Mouse (Mus musculus): ENCODE data around the gene Galnt13. TPM values are rescaled to one million over a fixed set of nuclear protein-coding genes. Genes with fewer than 3 reads are reported as not detected.
A peak's percentile ranks its signal among the peaks of the same experiment; 100 is the strongest.

Galnt13 gene
- polyA plus RNA-seq (2015; fragmentation: Nextera tagmentation; extraction: Ambion mirVana), result 12.0 and 12.1 TPM in 2 replicates

- ATAC-seq (ENCODE audit: low read depth), result peak; percentile 93
Observed at GRCm38 (mm10) chr2:54435937-54436735, at the start of gene Galnt13. Gene Galnt13 (plus strand): TSS chr2:54436317.

GRCm38 (mm10) chr2:54431060-54431459 lies 5.1 kb upstream of the Galnt13 start:
- no peaks in the 10 kb centered on the region for H3K36me3 ChIP-seq
- H3K4me1 ChIP-seq (replicated peaks), result no peaks in the 10 kb centered on the region; the same call in 1 of the 2 replicates
- no peaks in the 10 kb centered on the region for H3K9me3 ChIP-seq
- WGBS, result 62% methylated on average over 2 of the region's 2 CpGs
- no peak for ATAC-seq (ENCODE audit: low read depth)
- H3K27ac ChIP-seq (replicated peaks), result no peak overlapping the region
- no peaks in the 10 kb centered on the region; the same call in 1 of the 2 replicates for H3K27me3 ChIP-seq
- H3K9ac ChIP-seq, result no peak overlapping the region
- H3K4me3 ChIP-seq, result no peak overlapping the region
- no peak overlapping the region for H3K4me2 ChIP-seq

More at GRCm38 (mm10) chr2:54435937-54436735, at the start of gene Galnt13:
- under 1% methylated on average over 66 of the region's 81 CpGs for WGBS
- peaks cover 17% of the 10 kb centered on the region for H3K4me1 ChIP-seq (replicated peaks)
- H3K4me3 ChIP-seq, result peak within 1 kb of the TSS; percentile 71
- H3K27ac ChIP-seq (replicated peaks), result peak within 1 kb of the TSS; percentile 86
- H3K36me3 ChIP-seq, result no peaks in the 10 kb centered on the region
- H3K27me3 ChIP-seq, result peaks cover 11% of the 10 kb centered on the region
- no peaks in the 10 kb centered on the region for H3K9me3 ChIP-seq
- H3K9ac ChIP-seq, result peak within 1 kb of the TSS; percentile 82
- H3K4me2 ChIP-seq, result peak within 1 kb of the TSS; percentile 92

- H3K4me1 ChIP-seq (replicated peaks), result peaks cover 17% of the 10 kb centered on the region
- no peaks in the 10 kb centered on the region for H3K9me3 ChIP-seq
- H3K9ac ChIP-seq, result peak overlapping the region; percentile 82
- 45% methylated on average over 10 of the region's 10 CpGs for whole genome bisulfite sequencing
- no peak overlapping the region for H3K27ac ChIP-seq (replicated peaks)
- H3K27me3 ChIP-seq, result peaks cover 11% of the 10 kb centered on the region
- peak overlapping the region; percentile 71 for H3K4me3 ChIP-seq
- H3K4me2 ChIP-seq, result peak overlapping the region; percentile 92
- H3K36me3 ChIP-seq, result no peaks in the 10 kb centered on the region
- peak; percentile 1; the same call in 1 of the 2 replicates for ATAC-seq (ENCODE audit: low read depth)
Observed at GRCm38 (mm10) chr2:54435380-54435779, 737 bp upstream of the Galnt13 start.

GRCm38 (mm10) chr2:54436736-54437500 lies 801 bp downstream of the Galnt13 start:
- peak; percentile 73 for ATAC-seq (ENCODE audit: low read depth)
- peaks cover 11% of the 10 kb centered on the region for H3K27me3 ChIP-seq
- H3K4me2 ChIP-seq, result peak overlapping the region; percentile 92
- WGBS, result under 1% methylated on average over 40 of the region's 42 CpGs
- peak overlapping the region; percentile 71 for H3K4me3 ChIP-seq
- no peaks in the 10 kb centered on the region for H3K9me3 ChIP-seq
- H3K4me1 ChIP-seq (replicated peaks), result peaks cover 17% of the 10 kb centered on the region
- H3K27ac ChIP-seq (replicated peaks), result peak overlapping the region; percentile 86
- peak overlapping the region; percentile 82 for H3K9ac ChIP-seq
- H3K36me3 ChIP-seq, result no peaks in the 10 kb centered on the region

- Histone ChIP-seq H3K9ac (peak overlapping the region; percentile 82), H3K9me3 (no peaks in the 10 kb centered on the region), H3K4me3 (peak overlapping the region; percentile 71), H3K36me3 (no peaks in the 10 kb centered on the region), H3K27ac (replicated peaks) (peak overlapping the region; percentile 86), H3K27me3 (peaks cover 11% of the 10 kb centered on the region), H3K4me2 (peak overlapping the region; percentile 92), H3K4me1 (replicated peaks) (peaks cover 17% of the 10 kb centered on the region)
- WGBS, result 1% methylated on average over 9 of the region's 9 CpGs
- no peak for ATAC-seq (ENCODE audit: low read depth)
Observed at GRCm38 (mm10) chr2:54437501-54437830, 1.3 kb downstream of the Galnt13 start.

GRCm38 (mm10) chr2:54442734-54443500 lies 6.8 kb downstream of the Galnt13 start:
- H3K36me3 ChIP-seq, result no peaks in the 10 kb centered on the region
- no peak overlapping the region for H3K27ac ChIP-seq (replicated peaks)
- ATAC-seq (ENCODE audit: low read depth), result no peak
- H3K4me3 ChIP-seq, result no peak overlapping the region
- H3K27me3 ChIP-seq, result peaks cover under 1% of the 10 kb centered on the region; the same call in 1 of the 2 replicates
- H3K9me3 ChIP-seq, result no peaks in the 10 kb centered on the region
- H3K4me2 ChIP-seq, result no peak overlapping the region
- no peak overlapping the region for H3K9ac ChIP-seq
- WGBS, result 77% methylated on average over 9 of the region's 9 CpGs
- H3K4me1 ChIP-seq (replicated peaks), result peaks cover 4% of the 10 kb centered on the region

GRCm38 (mm10) chr2:54483426-54483825 lies 47.3 kb downstream of the Galnt13 start:
- ATAC-seq (ENCODE audit: low read depth), result no peak; the same call in 1 of the 2 replicates
- H3K9me3 ChIP-seq, result no peaks in the 10 kb centered on the region
- no peaks in the 10 kb centered on the region for H3K4me1 ChIP-seq (replicated peaks)
- 51% methylated on average over 5 of the region's 5 CpGs for WGBS
- H3K4me3 ChIP-seq, result no peak overlapping the region
- no peak overlapping the region for H3K4me2 ChIP-seq
- H3K36me3 ChIP-seq, result no peaks in the 10 kb centered on the region
- H3K27ac ChIP-seq (replicated peaks), result no peak overlapping the region
- H3K9ac ChIP-seq, result no peak overlapping the region
- no peaks in the 10 kb centered on the region for H3K27me3 ChIP-seq

- WGBS, result 96% methylated on average over 3 of the region's 3 CpGs
- Histone ChIP-seq H3K27me3 (no peaks in the 10 kb centered on the region), H3K9me3 (no peaks in the 10 kb centered on the region), H3K4me1 (replicated peaks) (no peaks in the 10 kb centered on the region), H3K36me3 (no peaks in the 10 kb centered on the region), H3K27ac (replicated peaks) (no peak overlapping the region), H3K9ac (no peak overlapping the region), H3K4me2 (no peak overlapping the region), H3K4me3 (no peak overlapping the region)
- no peak for ATAC-seq (ENCODE audit: low read depth)
Observed at GRCm38 (mm10) chr2:54522989-54523388, 86.9 kb downstream of the Galnt13 start.

GRCm38 (mm10) chr2:54527073-54527472 lies 91.0 kb downstream of the Galnt13 start:
- ATAC-seq (ENCODE audit: low read depth), result no peak
- no peaks in the 10 kb centered on the region for H3K4me1 ChIP-seq (replicated peaks)
- WGBS, result 85% methylated on average over 3 of the region's 3 CpGs
- H3K36me3 ChIP-seq, result no peaks in the 10 kb centered on the region
- H3K9ac ChIP-seq, result no peak overlapping the region
- H3K9me3 ChIP-seq, result no peaks in the 10 kb centered on the region
- H3K4me3 ChIP-seq, result no peak overlapping the region
- no peak overlapping the region for H3K4me2 ChIP-seq
- no peak overlapping the region for H3K27ac ChIP-seq (replicated peaks)
- no peaks in the 10 kb centered on the region for H3K27me3 ChIP-seq

GRCm38 (mm10) chr2:54558357-54559153 lies 122.4 kb downstream of the Galnt13 start:
- H3K27me3 ChIP-seq, result no peaks in the 10 kb centered on the region
- no peak overlapping the region for H3K27ac ChIP-seq (replicated peaks)
- no peak overlapping the region for H3K4me3 ChIP-seq
- H3K9ac ChIP-seq, result no peak overlapping the region
- no peaks in the 10 kb centered on the region for H3K4me1 ChIP-seq (replicated peaks)
- 82% methylated on average over 10 of the region's 10 CpGs for WGBS
- no peaks in the 10 kb centered on the region for H3K9me3 ChIP-seq
- ATAC-seq (ENCODE audit: low read depth), result no peak
- no peaks in the 10 kb centered on the region for H3K36me3 ChIP-seq
- no peak overlapping the region for H3K4me2 ChIP-seq

GRCm38 (mm10) chr2:54565068-54565467 lies 129.0 kb downstream of the Galnt13 start:
- H3K27me3 ChIP-seq, result no peaks in the 10 kb centered on the region
- WGBS, result 81% methylated on average over 3 of the region's 3 CpGs
- H3K4me2 ChIP-seq, result no peak overlapping the region
- no peaks in the 10 kb centered on the region for H3K9me3 ChIP-seq
- ATAC-seq (ENCODE audit: low read depth), result no peak
- H3K4me1 ChIP-seq (replicated peaks), result no peaks in the 10 kb centered on the region
- H3K36me3 ChIP-seq, result no peaks in the 10 kb centered on the region
- no peak overlapping the region for H3K9ac ChIP-seq
- H3K27ac ChIP-seq (replicated peaks), result no peak overlapping the region
- H3K4me3 ChIP-seq, result no peak overlapping the region
